28 mouse cellular contexts compared by ENCODE assay signal in genomic region chr7:125731679-125732078, GRCm38 (mm10). TPM values are rescaled to one million over a fixed set of nuclear protein-coding genes. Genes with fewer than 3 reads are reported as not detected.
DNase-seq lines count a peak whose midpoint lies in the region; ATAC-seq lines count a peak whose summit lies in the region.
"Had no signal": no experiment of that assay in that cellular context is flagged by ENCODE, and none has a peak within 500 bp of the region (broad histone marks: within the 10 kb centered on the region; RNA-seq: fewer than 3 reads in every experiment).

No protein-coding gene starts in this region.

- H3K4me1 ChIP-seq in heart, embryonic 11.5 days (ENCODE audit: control insufficient read depth, insufficient read depth, low read length): peaks cover 13% of the 10 kb centered on the region; the same call in 1 of the 2 replicates
- no peaks in the 10 kb centered on the region for H3K4me1 ChIP-seq in kidney, embryonic 16.5 days (ENCODE audit: insufficient read depth, low read length)
- no peaks in the 10 kb centered on the region for H3K4me1 ChIP-seq in kidney, embryonic 15.5 days
- peaks cover 18% of the 10 kb centered on the region for H3K4me1 ChIP-seq in neural tube, embryonic 13.5 days (replicated peaks)
- H3K4me1 ChIP-seq: embryonic facial prominence, embryonic 13.5 days had no signal

- no peak overlapping the region for H3K4me3 ChIP-seq in heart, embryonic 11.5 days (ENCODE audit: low read depth, low read length)
- no peak overlapping the region for H3K4me3 ChIP-seq in kidney, embryonic 16.5 days (ENCODE audit: low read length)
- no peak overlapping the region for H3K4me3 ChIP-seq in kidney, embryonic 15.5 days (replicated peaks)
- H3K4me3 ChIP-seq in neural tube, embryonic 13.5 days: no peak overlapping the region
- H3K4me3 ChIP-seq: embryonic facial prominence, embryonic 13.5 days; forebrain, embryonic 10.5 days; forebrain, embryonic 15.5 days; heart, adult 2 months; hindbrain, embryonic 10.5 days; hindbrain, embryonic 15.5 days; megakaryocyte, embryonic 14.5 days had no signal

- no peak for ATAC-seq in heart, embryonic 11.5 days (replicated peaks; ENCODE audit: insufficient number of reproducible peaks, low FRiP score, low TSS enrichment)
- no peak for ATAC-seq in kidney, embryonic 16.5 days (ENCODE audit: low FRiP score, low TSS enrichment)
- no peak for ATAC-seq in kidney, embryonic 15.5 days (replicated peaks; ENCODE audit: low FRiP score)
- ATAC-seq in neural tube, embryonic 13.5 days (ENCODE audit: low read depth): peak; percentile 49; the same call in 1 of the 2 replicates
- ATAC-seq: activated CD4-positive, CD25-positive, alpha-beta regulatory T cell, adult 4 months; forebrain, embryonic 15.5 days; inflammation-experienced regulatory T-cells, adult 6 months had no signal

- no peak overlapping the region for H3K4me2 ChIP-seq in heart, embryonic 11.5 days
- no peak overlapping the region for H3K4me2 ChIP-seq in kidney, embryonic 16.5 days (replicated peaks; ENCODE audit: low read depth, low read length)
- no peak overlapping the region for H3K4me2 ChIP-seq in kidney, embryonic 15.5 days
- H3K4me2 ChIP-seq in neural tube, embryonic 13.5 days: no peak overlapping the region
- H3K4me2 ChIP-seq: embryonic facial prominence, embryonic 13.5 days; forebrain, embryonic 15.5 days; hindbrain, embryonic 15.5 days had no signal

- no peak overlapping the region for H3K9ac ChIP-seq in heart, embryonic 11.5 days (ENCODE audit: low read depth, low read length)
- H3K9ac ChIP-seq in kidney, embryonic 16.5 days (replicated peaks; ENCODE audit: low read length): no peak overlapping the region
- no peak overlapping the region for H3K9ac ChIP-seq in kidney, embryonic 15.5 days
- H3K9ac ChIP-seq in neural tube, embryonic 13.5 days: no peak overlapping the region
- H3K9ac ChIP-seq: embryonic facial prominence, embryonic 13.5 days; forebrain, embryonic 15.5 days; hindbrain, embryonic 15.5 days; liver, embryonic 14.5 days had no signal

- no peak overlapping the region for H3K27ac ChIP-seq in heart, embryonic 11.5 days (ENCODE audit: low read depth, low read length)
- H3K27ac ChIP-seq in kidney, embryonic 16.5 days (ENCODE audit: low read length): no peak overlapping the region
- no peak overlapping the region for H3K27ac ChIP-seq in kidney, embryonic 15.5 days
- no peak overlapping the region for H3K27ac ChIP-seq in neural tube, embryonic 13.5 days (replicated peaks)
- H3K27ac ChIP-seq: embryonic facial prominence, embryonic 13.5 days; forebrain, embryonic 10.5 days; forebrain, embryonic 15.5 days; heart, adult 2 months; hindbrain, embryonic 10.5 days; hindbrain, embryonic 15.5 days; liver, embryonic 14.5 days had no signal

- H3K27me3 ChIP-seq in heart, embryonic 11.5 days (ENCODE audit: control insufficient read depth, insufficient read depth, low read length): no peaks in the 10 kb centered on the region
- H3K27me3 ChIP-seq in kidney, embryonic 16.5 days (ENCODE audit: insufficient read depth, low read length): no peaks in the 10 kb centered on the region
- no peaks in the 10 kb centered on the region for H3K27me3 ChIP-seq in kidney, embryonic 15.5 days
- no peaks in the 10 kb centered on the region for H3K27me3 ChIP-seq in neural tube, embryonic 13.5 days
- H3K27me3 ChIP-seq: CH12.LX; embryonic facial prominence, embryonic 13.5 days; forebrain, embryonic 15.5 days; hindbrain, embryonic 15.5 days; megakaryocyte, embryonic 14.5 days had no signal

- peak; percentile 94 for DNase-seq in heart, adult 11 months
- peak; percentile 67 for DNase-seq in kidney, adult 11 months
- DNase-seq in kidney, postnatal 25 days: peak; percentile 50 to 77
- no peak for DNase-seq in neural tube, embryonic 10.5 days (ENCODE audit: extremely low spot score, low spot score)
- DNase-seq: adrenal gland, adult 2 months; adrenal gland, postnatal 36 days; cerebellum, adult 18-20 months; cerebellum, postnatal 10 days; gastrocnemius, postnatal 36 days; lung, postnatal 4 days; right cerebral cortex, adult 18-20 months; spleen, adult 18-20 months; thymus, postnatal 14 days had no signal

- H3K36me3 ChIP-seq in heart, embryonic 11.5 days (ENCODE audit: control insufficient read depth, insufficient read depth, low read length): no peaks in the 10 kb centered on the region
- H3K36me3 ChIP-seq in kidney, embryonic 16.5 days (ENCODE audit: insufficient read depth, low read length): no peaks in the 10 kb centered on the region
- H3K36me3 ChIP-seq in kidney, embryonic 15.5 days: no peaks in the 10 kb centered on the region
- H3K36me3 ChIP-seq in neural tube, embryonic 13.5 days: no peaks in the 10 kb centered on the region
- H3K36me3 ChIP-seq: forebrain, embryonic 10.5 days; forebrain, embryonic 15.5 days; hindbrain, embryonic 10.5 days; hindbrain, embryonic 15.5 days had no signal

- H3K9me3 ChIP-seq in heart, embryonic 11.5 days (replicated peaks; ENCODE audit: control insufficient read depth, low read length): no peaks in the 10 kb centered on the region
- no peaks in the 10 kb centered on the region for H3K9me3 ChIP-seq in kidney, embryonic 16.5 days (ENCODE audit: low read length)
- H3K9me3 ChIP-seq in kidney, embryonic 15.5 days (replicated peaks): no peaks in the 10 kb centered on the region
- H3K9me3 ChIP-seq in neural tube, embryonic 13.5 days: no peaks in the 10 kb centered on the region
- H3K9me3 ChIP-seq: embryonic facial prominence, embryonic 13.5 days; forebrain, embryonic 10.5 days; forebrain, embryonic 15.5 days; hindbrain, embryonic 10.5 days; hindbrain, embryonic 15.5 days had no signal

RNA-seq across cellular contexts. Expression of gene D430042O09Rik, which starts 24.0 kb away (rescaled TPM):
- polyA plus RNA-seq in heart, embryonic 11.5 days (2014; fragmentation: Nextera tagmentation; extraction: Ambion mirVana): 8.7 and 9.4 TPM in 2 replicates
- 10.1 and 10.3 TPM in 2 replicates for polyA plus RNA-seq in kidney, embryonic 16.5 days (2015; fragmentation: Nextera tagmentation; extraction: Ambion mirVana)
- polyA plus RNA-seq in kidney, embryonic 15.5 days (2015; fragmentation: Nextera tagmentation; extraction: Ambion mirVana): 9.3 and 10.1 TPM in 2 replicates
- polyA plus RNA-seq in neural tube, embryonic 13.5 days (2015; fragmentation: Nextera tagmentation; extraction: Ambion mirVana): 5.9 and 8.3 TPM in 2 replicates

RNA-seq across cellular contexts. Expression of gene Gtf3c1, which starts 24.1 kb away (rescaled TPM):
- 32.1 and 33.2 TPM in 2 replicates for polyA plus RNA-seq in heart, embryonic 11.5 days (2014; fragmentation: Nextera tagmentation; extraction: Ambion mirVana)
- polyA plus RNA-seq in kidney, embryonic 16.5 days (2015; fragmentation: Nextera tagmentation; extraction: Ambion mirVana): 31.5 and 33.9 TPM in 2 replicates
- polyA plus RNA-seq in kidney, embryonic 15.5 days (2015; fragmentation: Nextera tagmentation; extraction: Ambion mirVana): 28.2 and 30.6 TPM in 2 replicates
- 28.7 and 29.3 TPM in 2 replicates for polyA plus RNA-seq in neural tube, embryonic 13.5 days (2015; fragmentation: Nextera tagmentation; extraction: Ambion mirVana)
